Mouse (Mus musculus) forebrain, embryonic 13.5 days (tissue): ENCODE measurements around the gene Zfp637. TPM values are rescaled to one million over a fixed set of nuclear protein-coding genes. Genes with fewer than 3 reads are reported as not detected.
"Not testable (repeated sequence)": the region's sequence is repeated elsewhere in the genome, so short reads cannot be mapped to it uniquely, and the experiment has no call there.

ENCODE experiments used
- ATAC-seq: fragments of 200-750 bp; cut with Nextera tagmentation; 2 replicates; pipeline ENCODE4 v1.8.0; 2017
- H3K27ac ChIP-seq: fragments of 300-500 bp; sonication (generic); 2 replicates; pipeline ENCODE4 v1.5.1; 2015; ENCODE audit warnings: inconsistent platforms, mild to moderate bottlenecking, moderate library complexity
- H3K27me3 ChIP-seq: fragments of 300-500 bp; sonication (generic); 2 replicates; pipeline ENCODE4 v1.6.1; 2015; ENCODE audit warnings: mild to moderate bottlenecking, inconsistent platforms
- H3K36me3 ChIP-seq: fragments of 300-500 bp; sonication (generic); 2 replicates; pipeline ENCODE4 v1.6.1; 2015; ENCODE audit warnings: mild to moderate bottlenecking, inconsistent platforms; ENCODE audit not compliant: poor library complexity, severe bottlenecking
- H3K4me1 ChIP-seq: fragments of 300-500 bp; sonication (generic); 2 replicates; pipeline ENCODE4 v1.6.1; 2015; ENCODE audit warnings: inconsistent platforms
- H3K4me2 ChIP-seq: fragments of 300-500 bp; sonication (generic); 2 replicates; pipeline ENCODE4 v1.6.1; 2015; ENCODE audit warnings: inconsistent platforms, mild to moderate bottlenecking, moderate library complexity
- H3K4me3 ChIP-seq: fragments of 300-500 bp; sonication (generic); 2 replicates; pipeline ENCODE4 v1.5.1; 2015; ENCODE audit warnings: mild to moderate bottlenecking, inconsistent platforms
- H3K9ac ChIP-seq: fragments of 300-500 bp; sonication (generic); 2 replicates; pipeline ENCODE4 v1.6.1; 2015; ENCODE audit warnings: mild to moderate bottlenecking, inconsistent platforms
- H3K9me3 ChIP-seq: fragments of 300-500 bp; sonication (generic); replicated peaks from 2 replicates; pipeline ENCODE4 v1.6.1; 2016; ENCODE audit warnings: inconsistent platforms
- WGBS: fragments of 180-500 bp; shearing (Covaris S2); methylation state at CpG from one replicate; pipeline ENCODE4 v1.1.7; 2015; 5-methylcytosine and 5-hydroxymethylcytosine counted together
- polyA plus RNA-seq: library from polyadenylated mRNA; unstranded; fragments of >200 nt; fragmentation: Nextera tagmentation; extraction: Ambion mirVana; gene quantifications from 2 replicates; pipeline ENCODE4 v1.2.1, GENCODE M21; 2015

Gene Zfp637
- polyA plus RNA-seq, 1 experiment from 2014 or later: 192 TPM

GRCm38 (mm10) chr6:117868187-117868586 is 27.2 kb downstream of the Zfp637 start:
- Histone ChIP-seq H3K27me3 (no peaks in the 10 kb centered on the region), H3K4me3 (no peak overlapping the region), H3K36me3 (peaks cover 15% of the 10 kb centered on the region), H3K9ac (no peak overlapping the region), H3K27ac (no peak overlapping the region), H3K9me3 (no peaks in the 10 kb centered on the region), H3K4me2 (no peak overlapping the region), H3K4me1 (peaks cover 8% of the 10 kb centered on the region)
- no peak for ATAC-seq
- 95% methylated on average over 8 of the region's 8 CpGs for WGBS

DNA sequence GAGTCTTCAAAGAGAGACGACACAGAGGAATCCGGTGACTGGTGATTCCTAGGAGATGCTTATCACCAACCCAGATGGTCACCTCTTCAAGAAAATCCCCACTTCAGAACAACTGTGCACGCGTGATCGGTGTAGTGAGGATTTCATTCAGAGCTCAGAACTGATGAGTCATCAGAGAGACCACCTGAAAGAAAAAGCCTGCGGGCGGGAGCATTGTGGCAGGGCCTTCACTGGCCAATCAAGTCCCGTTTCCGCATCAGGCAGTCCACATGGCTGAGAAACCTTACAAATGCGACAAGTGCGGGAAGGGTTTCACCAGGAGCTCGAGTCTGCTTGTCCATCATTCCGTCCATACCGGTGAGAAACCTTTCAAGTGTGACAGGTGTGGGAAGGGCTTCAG is 30.1 kb downstream of the Zfp637 start:
- Histone ChIP-seq H3K27me3 (peaks cover 2% of the 10 kb centered on the region; the same call in 1 of the 2 replicates), H3K4me1 (no peaks in the 10 kb centered on the region), H3K4me3 (no peak overlapping the region), H3K9me3 (no peaks in the 10 kb centered on the region), H3K4me2 (no peak overlapping the region), H3K27ac (no peak overlapping the region), H3K9ac (no peak overlapping the region), H3K36me3 (peaks cover 15% of the 10 kb centered on the region)
- no peak for ATAC-seq
- 83% methylated on average over 14 of the region's 14 CpGs for WGBS

GRCm38 (mm10) chr6:117873450-117873849 is 32.5 kb downstream of the Zfp637 start:
- not testable (repeated sequence) for H3K9me3 ChIP-seq, H3K27ac ChIP-seq, H3K4me1 ChIP-seq, ATAC-seq, H3K4me2 ChIP-seq, H3K4me3 ChIP-seq, H3K27me3 ChIP-seq, H3K9ac ChIP-seq
- 87% methylated on average over 7 of the region's 7 CpGs for WGBS
- H3K36me3 ChIP-seq: peaks cover 15% of the 10 kb centered on the region

- peaks cover 5% of the 10 kb centered on the region; the same call in 1 of the 2 replicates for H3K27me3 ChIP-seq
- no peaks in the 10 kb centered on the region for H3K9me3 ChIP-seq
- no peak overlapping the region for H3K27ac ChIP-seq
- H3K4me3 ChIP-seq: no peak overlapping the region
- H3K4me2 ChIP-seq: no peak overlapping the region
- peaks cover 15% of the 10 kb centered on the region for H3K36me3 ChIP-seq
- peaks cover 3% of the 10 kb centered on the region; the same call in 1 of the 2 replicates for H3K4me1 ChIP-seq
- no peak overlapping the region for H3K9ac ChIP-seq
- no peak for ATAC-seq
- 91% methylated on average over 3 of the region's 3 CpGs for WGBS
Observed at GRCm38 (mm10) chr6:117874621-117875281, 33.8 kb downstream of the Zfp637 start.

DNA sequence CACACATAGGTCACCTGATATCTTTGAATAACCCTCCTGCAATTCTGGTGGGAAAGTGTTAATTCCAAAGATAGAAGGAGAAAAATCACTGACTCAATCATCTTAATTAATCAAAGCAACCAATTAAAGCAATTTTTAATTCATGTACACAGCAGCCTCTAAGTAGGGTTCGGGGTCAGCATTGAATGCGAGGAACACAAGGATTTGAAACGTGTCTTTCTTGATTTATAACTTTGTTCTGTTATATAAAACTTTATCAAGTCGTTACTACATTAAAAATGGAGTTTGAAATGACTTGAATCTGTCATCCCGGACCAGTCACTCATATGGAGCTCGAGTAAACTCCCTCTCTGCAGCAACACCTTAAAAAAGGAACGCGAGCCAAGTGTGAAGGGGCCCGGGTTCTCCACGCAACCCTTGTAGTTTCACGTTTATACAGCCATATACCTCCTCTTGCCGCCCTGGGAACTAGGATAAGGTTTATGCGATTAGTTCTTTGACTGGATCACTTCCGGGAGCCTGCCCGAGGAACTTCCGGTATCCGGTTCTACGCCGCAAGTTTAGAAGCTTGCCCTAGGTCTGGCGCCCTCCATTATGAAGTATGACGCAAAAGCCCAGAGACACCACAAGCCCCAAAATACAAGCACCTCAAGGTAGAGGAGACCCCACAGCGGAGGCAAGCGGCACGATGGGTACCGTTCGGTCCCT is 37.9 kb downstream of the Zfp637 start:
- H3K36me3 ChIP-seq: no peaks in the 10 kb centered on the region
- WGBS: 13% methylated on average over 26 of the region's 26 CpGs
- peak; percentile 90 for ATAC-seq

GRCm38 (mm10) chr6:117879408-117880115 is 38.6 kb downstream of the Zfp637 start:
- peaks cover 12% of the 10 kb centered on the region for H3K4me1 ChIP-seq
- peak overlapping the region; percentile 68 for H3K4me2 ChIP-seq
- H3K4me3 ChIP-seq: peak overlapping the region; percentile 49
- ATAC-seq: peak; percentile 95
- under 1% methylated on average over 67 of the region's 67 CpGs for WGBS
- H3K9me3 ChIP-seq: no peaks in the 10 kb centered on the region
- H3K27ac ChIP-seq: peak overlapping the region; percentile 97
- peaks cover 5% of the 10 kb centered on the region; the same call in 1 of the 2 replicates for H3K27me3 ChIP-seq
- H3K9ac ChIP-seq: peak overlapping the region; percentile 73
- no peaks in the 10 kb centered on the region for H3K36me3 ChIP-seq

More for the DNA sequence above, 37.9 kb downstream of the Zfp637 start:
- Histone ChIP-seq H3K4me2 (peak overlapping the region; percentile 68), H3K9ac (peak overlapping the region; percentile 73), H3K27me3 (peaks cover 5% of the 10 kb centered on the region; the same call in 1 of the 2 replicates), H3K4me3 (peak overlapping the region; percentile 49), H3K9me3 (no peaks in the 10 kb centered on the region), H3K4me1 (peaks cover 12% of the 10 kb centered on the region), H3K27ac (peak overlapping the region; percentile 97)

GRCm38 (mm10) chr6:117880394-117880838 is 39.4 kb downstream of the Zfp637 start:
- WGBS: 37% methylated on average over 3 of the region's 3 CpGs
- H3K36me3 ChIP-seq: no peaks in the 10 kb centered on the region
- H3K27ac ChIP-seq: peak overlapping the region; percentile 97
- peak overlapping the region; percentile 49 for H3K4me3 ChIP-seq
- H3K4me1 ChIP-seq: peaks cover 12% of the 10 kb centered on the region
- ATAC-seq: no peak
- peak overlapping the region; percentile 73; the same call in 1 of the 2 replicates for H3K9ac ChIP-seq
- no peaks in the 10 kb centered on the region for H3K9me3 ChIP-seq
- peak overlapping the region; percentile 68 for H3K4me2 ChIP-seq
- H3K27me3 ChIP-seq: peaks cover 5% of the 10 kb centered on the region; the same call in 1 of the 2 replicates

DNA sequence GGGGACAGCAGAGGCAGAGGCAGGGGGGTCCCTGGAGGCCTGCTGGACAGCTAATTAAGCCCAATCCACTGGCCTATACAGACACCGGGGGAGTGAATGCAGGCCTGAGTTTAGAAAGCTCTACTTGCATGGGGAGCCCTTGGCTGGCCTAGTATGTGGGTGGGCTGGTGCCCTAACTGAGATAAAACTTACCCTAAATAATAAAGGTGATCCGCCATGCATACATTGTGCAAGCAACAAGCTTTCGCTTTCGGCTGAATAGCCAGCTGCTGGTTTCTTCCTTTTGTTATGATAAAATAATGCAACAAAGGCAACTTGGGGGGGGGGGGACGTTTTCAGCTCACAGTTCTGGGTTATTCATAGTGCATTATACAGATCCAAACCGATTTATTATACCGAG is 40.2 kb downstream of the Zfp637 start:
- Histone ChIP-seq H3K27ac (no peak overlapping the region), H3K27me3 (peaks cover 2% of the 10 kb centered on the region; the same call in 1 of the 2 replicates), H3K9ac (no peak overlapping the region), H3K36me3 (no peaks in the 10 kb centered on the region), H3K4me1 (peaks cover 12% of the 10 kb centered on the region), H3K4me2 (peak overlapping the region; percentile 68; the same call in 1 of the 2 replicates), H3K9me3 (no peaks in the 10 kb centered on the region), H3K4me3 (no peak overlapping the region)
- WGBS: 38% methylated on average over 7 of the region's 7 CpGs
- ATAC-seq: no peak

DNA sequence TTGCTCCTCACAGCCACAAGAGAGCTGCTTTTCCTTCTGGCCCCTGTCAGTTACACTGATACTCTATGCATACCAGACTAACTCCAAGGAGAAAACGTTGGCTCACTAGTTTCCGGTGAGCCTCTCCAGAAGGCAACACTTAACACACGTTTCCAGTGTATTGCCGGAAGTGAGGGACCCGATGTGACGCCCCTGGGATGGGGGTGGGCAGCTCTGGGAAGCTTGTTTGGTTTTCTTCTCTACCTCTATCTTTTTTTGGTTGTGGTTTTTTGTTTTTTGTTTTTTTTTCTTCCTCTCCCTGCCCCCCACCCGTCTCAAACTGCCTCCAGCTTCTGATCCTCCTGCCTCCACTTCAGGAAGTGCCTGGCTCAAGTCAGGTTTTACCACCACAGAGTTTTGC is 41.0 kb downstream of the Zfp637 start:
- Histone ChIP-seq H3K27me3 (no peaks in the 10 kb centered on the region), H3K4me2 (no peak overlapping the region), H3K4me3 (no peak overlapping the region), H3K4me1 (peaks cover 12% of the 10 kb centered on the region), H3K9ac (no peak overlapping the region), H3K27ac (no peak overlapping the region), H3K36me3 (no peaks in the 10 kb centered on the region), H3K9me3 (no peaks in the 10 kb centered on the region)
- no peak for ATAC-seq
- WGBS: 82% methylated on average over 7 of the region's 7 CpGs

DNA sequence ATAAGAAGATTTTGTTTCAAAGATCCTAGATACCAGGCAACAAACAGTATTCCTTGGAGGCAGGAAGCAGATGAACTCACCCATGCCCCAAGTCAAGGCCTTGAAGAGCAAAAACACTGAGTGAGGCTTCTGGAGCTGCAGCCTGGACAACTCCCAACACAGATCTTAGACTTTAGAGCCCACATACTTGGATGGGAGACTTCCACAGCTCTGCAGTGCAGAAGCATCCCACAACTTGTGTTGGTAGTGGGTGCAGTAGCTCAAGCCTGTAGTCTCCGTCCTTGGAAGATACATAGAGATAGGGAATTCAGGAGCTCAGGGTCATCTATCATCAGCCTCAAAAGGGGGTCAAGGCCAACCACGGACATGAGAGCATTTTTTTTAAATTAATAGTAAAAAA is 45.0 kb downstream of the Zfp637 start:
- Histone ChIP-seq H3K9me3 (no peaks in the 10 kb centered on the region), H3K36me3 (no peaks in the 10 kb centered on the region), H3K27me3 (no peaks in the 10 kb centered on the region), H3K4me3 (no peak overlapping the region), H3K4me2 (no peak overlapping the region), H3K9ac (no peak overlapping the region), H3K27ac (no peak overlapping the region), H3K4me1 (peaks cover 10% of the 10 kb centered on the region; the same call in 1 of the 2 replicates)
- ATAC-seq: no peak
- WGBS: 85% methylated on average over 2 of the region's 2 CpGs

GRCm38 (mm10) chr6:117888032-117888431 is 47.1 kb downstream of the Zfp637 start:
- Histone ChIP-seq H3K4me3 (no peak overlapping the region), H3K36me3 (no peaks in the 10 kb centered on the region), H3K4me1 (peaks cover 7% of the 10 kb centered on the region; the same call in 1 of the 2 replicates), H3K4me2 (no peak overlapping the region), H3K9me3 (no peaks in the 10 kb centered on the region), H3K9ac (no peak overlapping the region), H3K27ac (no peak overlapping the region), H3K27me3 (no peaks in the 10 kb centered on the region)
- ATAC-seq: no peak
- 76% methylated on average over 1 of the region's 1 CpGs for WGBS
